Mouse (Mus musculus): ENCODE results near the gene F9.
"Not testable (repeated sequence)": the region's sequence is repeated elsewhere in the genome, so short reads cannot be mapped to it uniquely, and the experiment has no call there.

F9 gene

GRCm38 (mm10) chrX:59999221-60000083 lies at the start of gene F9:
TSS of gene F9 (plus strand) at chrX:59999464.
- no peak for DNase-seq (ENCODE audit: low spot score in 2 of 2)

GRCm38 (mm10) chrX:59969767-59970166 lies 29.5 kb upstream of the F9 start:
- DNase-seq (ENCODE audit: low spot score in 2 of 2), result not testable (repeated sequence)

- DNase-seq (ENCODE audit: low spot score in 2 of 2), result no peak
Measured at GRCm38 (mm10) chrX:60000084-60000443, 800 bp downstream of the F9 start.

GRCm38 (mm10) chrX:60001461-60001860 lies 2.2 kb downstream of the F9 start:
- DNase-seq (ENCODE audit: low spot score in 2 of 2), result no peak

- DNase-seq (ENCODE audit: low spot score in 2 of 2), result peak in 1 of 2 experiments; percentile 50
Measured at GRCm38 (mm10) chrX:60013084-60013676, 13.9 kb downstream of the F9 start.

- no peak for DNase-seq (ENCODE audit: low spot score in 2 of 2)
Measured at GRCm38 (mm10) chrX:60014588-60014987, 15.3 kb downstream of the F9 start.

- no peak for DNase-seq (ENCODE audit: low spot score in 2 of 2)
Measured at GRCm38 (mm10) chrX:60021007-60021406, 21.7 kb downstream of the F9 start.

GRCm38 (mm10) chrX:60021595-60021994 lies 22.3 kb downstream of the F9 start:
- DNase-seq (ENCODE audit: low spot score in 2 of 2), result no peak

- DNase-seq (ENCODE audit: low spot score in 2 of 2), result peak in 1 of 2 experiments; percentile 22
Measured at GRCm38 (mm10) chrX:60026654-60027053, 27.4 kb downstream of the F9 start.

GRCm38 (mm10) chrX:60054745-60055144 lies 55.5 kb downstream of the F9 start:
- no peak for DNase-seq (ENCODE audit: low spot score in 2 of 2)

GRCm38 (mm10) chrX:60055185-60055584 lies 55.9 kb downstream of the F9 start:
- DNase-seq (ENCODE audit: low spot score in 2 of 2), result no peak

- DNase-seq (ENCODE audit: low spot score in 2 of 2), result no peak
Measured at GRCm38 (mm10) chrX:60075359-60075758, 76.1 kb downstream of the F9 start.
